Mouse (Mus musculus): Measurements from ENCODE around the gene Eya2. TPM values are rescaled to one million over a fixed set of nuclear protein-coding genes. Genes with fewer than 3 reads are reported as not detected.

Gene Eya2
- polyA plus RNA-seq, 1 experiment from 2014 or later: 3.2 TPM

DNA sequence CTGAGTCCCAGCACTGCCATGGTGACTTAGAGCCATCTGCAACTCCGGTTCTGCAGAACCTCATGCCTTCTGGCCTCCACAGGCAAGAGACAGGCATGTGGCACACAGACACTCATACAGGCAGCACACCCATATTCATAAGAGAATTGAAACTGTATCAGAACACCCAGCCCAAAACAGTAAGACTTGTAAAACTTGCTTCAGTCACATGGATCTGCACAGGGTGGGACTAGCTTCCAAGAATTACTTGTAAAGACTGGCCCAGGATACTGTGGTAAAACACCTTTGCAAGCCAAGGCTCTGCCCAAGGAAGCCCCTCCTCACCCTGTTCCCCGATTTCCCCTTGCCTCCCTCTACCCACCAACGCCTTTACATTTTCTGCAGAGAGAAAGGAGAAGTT lies 225.2 kb downstream of the Eya2 start:
- no peak overlapping the region for H3K4me3 ChIP-seq (replicated peaks; ENCODE audit: low read depth, low read length)

DNA sequence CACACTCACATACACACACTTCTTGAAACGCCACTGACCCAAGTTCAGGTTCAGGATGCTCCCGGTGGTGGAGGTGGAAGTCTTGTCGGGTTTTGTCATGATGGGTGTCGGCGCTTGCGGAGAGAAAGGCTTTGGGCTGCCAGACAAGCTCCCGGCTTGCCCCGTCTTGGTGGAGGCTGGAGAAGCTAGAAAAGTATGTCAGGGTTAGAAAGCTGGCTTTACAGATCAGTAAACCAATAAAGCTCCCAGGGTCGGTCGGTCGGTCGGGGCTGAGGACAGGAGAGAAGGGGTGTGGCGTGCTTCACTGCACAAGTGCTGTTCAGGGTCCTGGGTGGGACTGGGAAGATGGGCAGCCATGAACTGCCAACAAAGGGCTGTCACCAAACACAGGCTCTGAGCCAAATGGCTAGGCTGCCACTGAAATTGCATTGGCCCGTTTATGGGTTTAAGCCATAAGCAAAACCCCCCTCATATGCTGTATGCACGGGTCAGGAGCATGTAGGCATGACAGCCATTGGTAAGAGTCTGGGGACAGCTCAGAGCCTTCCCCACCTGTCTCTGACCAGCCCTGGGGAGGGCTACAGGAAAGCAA lies 225.8 kb downstream of the Eya2 start:
- WGBS: 75% methylated on average over 15 of the region's 15 CpGs

More for the DNA sequence above, 225.2 kb downstream of the Eya2 start:
- WGBS: 94% methylated on average over 3 of the region's 3 CpGs
- ATAC-seq (ENCODE audit: low FRiP score, low TSS enrichment): no peak
- no peaks in the 10 kb centered on the region for H3K4me1 ChIP-seq (ENCODE audit: control insufficient read depth, insufficient read depth, low read length)
- H3K9me3 ChIP-seq (ENCODE audit: control insufficient read depth, low read length): no peaks in the 10 kb centered on the region
- H3K27ac ChIP-seq (replicated peaks; ENCODE audit: low read depth, low read length): 0 out of 2 replicates have a peak overlapping the region, but pooled peaks have one; percentile 16
- no peak for DNase-seq
- no peaks in the 10 kb centered on the region for H3K27me3 ChIP-seq (ENCODE audit: control insufficient read depth, insufficient read depth, low read length)
- H3K36me3 ChIP-seq (ENCODE audit: control insufficient read depth, insufficient read depth, low read length): peaks cover 89% of the 10 kb centered on the region
- no peak overlapping the region for H3K4me2 ChIP-seq (ENCODE audit: low read length)
- H3K9ac ChIP-seq (replicated peaks; ENCODE audit: low read length): no peak overlapping the region

More for the DNA sequence above, 225.8 kb downstream of the Eya2 start:
- H3K4me2 ChIP-seq (ENCODE audit: low read length): no peak overlapping the region
- no peak overlapping the region for H3K9ac ChIP-seq (replicated peaks; ENCODE audit: low read length)
- DNase-seq (no peak), ATAC-seq (ENCODE audit: low FRiP score, low TSS enrichment) (no peak)
- H3K4me3 ChIP-seq (replicated peaks; ENCODE audit: low read depth, low read length): no peak overlapping the region
- H3K36me3 ChIP-seq (ENCODE audit: control insufficient read depth, insufficient read depth, low read length): peaks cover 90% of the 10 kb centered on the region
- no peaks in the 10 kb centered on the region for H3K27me3 ChIP-seq (ENCODE audit: control insufficient read depth, insufficient read depth, low read length)
- no peaks in the 10 kb centered on the region for H3K9me3 ChIP-seq (ENCODE audit: control insufficient read depth, low read length)
- H3K4me1 ChIP-seq (ENCODE audit: control insufficient read depth, insufficient read depth, low read length): no peaks in the 10 kb centered on the region
- H3K27ac ChIP-seq (replicated peaks; ENCODE audit: low read depth, low read length): peak overlapping the region; percentile 16; the same call in 1 of the 2 replicates

Other genes starting within 250 kb of the Eya2 start
- 8.4 and 10.8 TPM in 2 replicates for gene Zfp663, start 226.3 kb upstream of the Eya2 start, polyA plus RNA-seq (2014; fragmentation: Nextera tagmentation; extraction: Ambion mirVana)
- 11.7 and 15.7 TPM in 2 replicates for gene Zfp334, start 206.8 kb upstream of the Eya2 start, polyA plus RNA-seq (2014; fragmentation: Nextera tagmentation; extraction: Ambion mirVana)
- gene Ocstamp, start 194.6 kb upstream of the Eya2 start, polyA plus RNA-seq (2014; fragmentation: Nextera tagmentation; extraction: Ambion mirVana): 0.08 TPM in 1 of 2 replicates, not detected in the other
- gene Slc13a3, start 121.8 kb upstream of the Eya2 start, polyA plus RNA-seq (2014; fragmentation: Nextera tagmentation; extraction: Ambion mirVana): 3.9 and 5.5 TPM in 2 replicates
- gene Trp53rka, start 101.7 kb upstream of the Eya2 start, polyA plus RNA-seq (2014; fragmentation: Nextera tagmentation; extraction: Ambion mirVana): 42.8 and 44.9 TPM in 2 replicates
- 0.94 and 1.8 TPM in 2 replicates for gene Slc2a10, start 91.2 kb upstream of the Eya2 start, polyA plus RNA-seq (2014; fragmentation: Nextera tagmentation; extraction: Ambion mirVana)

Measured in midbrain, embryonic 14.5 days (tissue).